ENCODE assay signal across 8 mouse cellular contexts in genomic region chr11:120311561-120311960, GRCm38 (mm10). TPM values are rescaled to one million over a fixed set of nuclear protein-coding genes. Genes with fewer than 3 reads are reported as not detected.
A peak's percentile ranks its signal among the peaks of the same experiment; 100 is the strongest.
DNase-seq lines count a peak whose midpoint lies in the region; ATAC-seq lines count a peak whose summit lies in the region.

No protein-coding gene starts in this region.

- H3K4me3 ChIP-seq in liver, embryonic 13.5 days (replicated peaks), result peak overlapping the region; percentile 63
- peak overlapping the region; percentile 41 for H3K4me3 ChIP-seq in neural tube, embryonic 13.5 days

- H3K4me1 ChIP-seq in liver, embryonic 13.5 days (replicated peaks), result peaks cover 55% of the 10 kb centered on the region
- peaks cover 55% of the 10 kb centered on the region for H3K4me1 ChIP-seq in neural tube, embryonic 13.5 days (replicated peaks)

- peak overlapping the region; percentile 78 for H3K27ac ChIP-seq in liver, embryonic 13.5 days
- peak overlapping the region; percentile 96 for H3K27ac ChIP-seq in neural tube, embryonic 13.5 days (replicated peaks)

- 64% methylated on average over 10 of the region's 10 CpGs for WGBS in liver, embryonic 13.5 days (ENCODE audit: insufficient replicate concordance)
- WGBS in neural tube, embryonic 13.5 days, result 39% methylated on average over 10 of the region's 10 CpGs

- peak overlapping the region; percentile 93 for H3K4me2 ChIP-seq in liver, embryonic 13.5 days
- H3K4me2 ChIP-seq in neural tube, embryonic 13.5 days, result peak overlapping the region; percentile 66

- H3K27me3 ChIP-seq in liver, embryonic 13.5 days, result peaks cover 24% of the 10 kb centered on the region
- 0 out of 2 replicates have a peak, but pooled peaks cover under 1% of the 10 kb centered on the region for H3K27me3 ChIP-seq in neural tube, embryonic 13.5 days

- no peaks in the 10 kb centered on the region for H3K36me3 ChIP-seq in liver, embryonic 13.5 days
- H3K36me3 ChIP-seq in neural tube, embryonic 13.5 days, result no peaks in the 10 kb centered on the region

- H3K9ac ChIP-seq in liver, embryonic 13.5 days, result peak overlapping the region; percentile 82
- H3K9ac ChIP-seq in neural tube, embryonic 13.5 days, result peak overlapping the region; percentile 79

- H3K9me3 ChIP-seq in liver, embryonic 13.5 days (replicated peaks), result no peaks in the 10 kb centered on the region
- no peaks in the 10 kb centered on the region for H3K9me3 ChIP-seq in neural tube, embryonic 13.5 days

- no peak for ATAC-seq in liver, embryonic 13.5 days (ENCODE audit: low read depth)
- ATAC-seq in neural tube, embryonic 13.5 days (ENCODE audit: low read depth), result no peak

- peak; percentile 54 for DNase-seq in cerebellum, adult 9-11 months
- DNase-seq in cerebellum, adult 8-10 months, result no peak
- peak; percentile 9 for DNase-seq in urinary bladder, postnatal 14 days (ENCODE audit: low spot score)
- DNase-seq in urinary bladder, adult 18-20 months (ENCODE audit: low spot score in 2 of 2), result no peak
- no peak for DNase-seq in liver, embryonic 13.5 days
- DNase-seq in layer of hippocampus, postnatal 14 days (ENCODE audit: low spot score in 2 of 2), result no peak
- no peak for DNase-seq in ovary, postnatal 36 days (ENCODE audit: low spot score)

RNA-seq across cellular contexts. Expression of gene Actg1, which starts 36.8 kb away (rescaled TPM):
- polyA plus RNA-seq in liver, embryonic 13.5 days (2015; fragmentation: Nextera tagmentation; extraction: Ambion mirVana), result 712 and 750 TPM in 2 replicates
- polyA plus RNA-seq in neural tube, embryonic 13.5 days (2015; fragmentation: Nextera tagmentation; extraction: Ambion mirVana), result 3,932 and 3,979 TPM in 2 replicates
- total RNA-seq in layer of hippocampus, postnatal 14 days (2021), result 1,000 to 10,000 TPM; 1,835 to 1,925 TPM

RNA-seq across cellular contexts. Expression of gene Fscn2, which starts 49.8 kb away (rescaled TPM):
- polyA plus RNA-seq in liver, embryonic 13.5 days (2015; fragmentation: Nextera tagmentation; extraction: Ambion mirVana), result not detected in 2 replicates
- polyA plus RNA-seq in neural tube, embryonic 13.5 days (2015; fragmentation: Nextera tagmentation; extraction: Ambion mirVana), result 1.3 and 1.5 TPM in 2 replicates
- total RNA-seq in layer of hippocampus, postnatal 14 days (2021), result under 1 TPM; 0.48 to 0.67 TPM

Comparison
In these comparisons a context has a peak if more than half of its experiments do, and no peak if none do; other contexts are left out.
1. DNase-seq: peak in cerebellum, adult 9-11 months (single experiment) and urinary bladder, postnatal 14 days (single experiment); none in cerebellum, adult 8-10 months (single experiment), urinary bladder, adult 18-20 months (0 of 2), liver, embryonic 13.5 days (single experiment), layer of hippocampus, postnatal 14 days (0 of 2) and ovary, postnatal 36 days (single experiment).